Mouse (Mus musculus) MEL (cell line): ENCODE measurements around the gene Lrrc73. TPM values are rescaled to one million over a fixed set of nuclear protein-coding genes. Genes with fewer than 3 reads are reported as not detected.

ENCODE experiments used
- DNase-seq: peaks from one replicate; pipeline ENCODE4 v3.0.0; 2011; ENCODE audit warnings: low read depth, low spot score
- H3K27ac ChIP-seq: 2 replicates; pipeline ENCODE4 v1.5.1; 2012; ENCODE audit warnings: low read depth, mild to moderate bottlenecking, control low read depth, low read length, moderate library complexity; ENCODE audit not compliant: control insufficient read depth
- H3K27me3 ChIP-seq, 2 experiments: fragments of 150-350 bp in 1 of 2; sonication (generic) in 1 of 2; 2 replicates each; pipeline ENCODE4 v1.6.1; 2012; ENCODE audit warnings: low read length in 2 of 2, mild to moderate bottlenecking in 2 of 2, improper control_type of control experiment in 1 of 2, moderate library complexity in 1 of 2; ENCODE audit not compliant: insufficient read depth in 2 of 2, control insufficient read depth in 1 of 2
- H3K36me3 ChIP-seq, 2 experiments: 2 replicates each; pipeline ENCODE4 v1.6.1; 2012 to 2014; ENCODE audit warnings: low read length in 2 of 2, improper control_type of control experiment in 1 of 2, inconsistent platforms in 1 of 2, mild to moderate bottlenecking in 1 of 2; ENCODE audit not compliant: insufficient read depth in 2 of 2, control insufficient read depth in 1 of 2
- H3K4me1 ChIP-seq, 2 experiments: fragments of 150-350 bp in 1 of 2; sonication (generic) in 1 of 2; 2 replicates each; pipeline ENCODE4 v1.6.1; 2012; ENCODE audit warnings: low read length in 2 of 2, improper control_type of control experiment in 1 of 2, mild to moderate bottlenecking in 1 of 2; ENCODE audit not compliant: insufficient read depth in 2 of 2, control insufficient read depth in 1 of 2
- H3K4me3 ChIP-seq, 2 experiments: fragments of 150-350 bp in 1 of 2; sonication (generic) in 1 of 2; 2 replicates each; pipeline ENCODE4 v1.5.1; 2012; ENCODE audit warnings: low read depth in 2 of 2, low read length in 2 of 2, mild to moderate bottlenecking in 2 of 2, moderate library complexity in 2 of 2, control low read depth in 1 of 2, improper control_type of control experiment in 1 of 2; ENCODE audit not compliant: control insufficient read depth in 1 of 2, insufficient read depth in 1 of 2
- H3K79me2 ChIP-seq: 2 replicates; pipeline ENCODE4 v1.6.1; 2012; ENCODE audit warnings: mild to moderate bottlenecking, low read length, moderate library complexity; ENCODE audit not compliant: control insufficient read depth, poor library complexity, insufficient read depth
- H3K9ac ChIP-seq: 2 replicates; pipeline ENCODE4 v1.6.1; 2012; ENCODE audit warnings: low read depth, mild to moderate bottlenecking, control low read depth, low read length, moderate library complexity; ENCODE audit not compliant: control insufficient read depth, poor library complexity, severe bottlenecking
- H3K9me3 ChIP-seq: fragments of 150-350 bp; sonication (generic); replicated peaks from 2 replicates; pipeline ENCODE4 v1.6.1; 2012; ENCODE audit warnings: mild to moderate bottlenecking, low read length, improper control_type of control experiment, moderate library complexity; ENCODE audit not compliant: insufficient read depth
- CHD2 ChIP-seq: IDR thresholded peaks from 2 replicates; pipeline ENCODE4 v1.6.1; 2011; ENCODE audit warnings: low read length, improper control_type of control experiment
- EP300 ChIP-seq, 2 experiments: IDR thresholded peaks; 2 replicates each; pipeline ENCODE4 v1.6.1; 2011; ENCODE audit warnings: improper control_type of control experiment in 2 of 2, low read length in 2 of 2, low read depth in 1 of 2, mild to moderate bottlenecking in 1 of 2
- ETS1 ChIP-seq: IDR thresholded peaks from 2 replicates; pipeline ENCODE4 v1.6.1; 2012; ENCODE audit warnings: low read depth, mild to moderate bottlenecking, inconsistent platforms, low read length, improper control_type of control experiment, moderate library complexity
- GABPA ChIP-seq: IDR thresholded peaks from 2 replicates; pipeline ENCODE4 v1.6.1; 2012; ENCODE audit warnings: low read depth, mild to moderate bottlenecking, inconsistent platforms, low read length, improper control_type of control experiment, moderate library complexity
- GATA1 ChIP-seq: IDR thresholded peaks from 2 replicates; pipeline ENCODE4 v1.6.1; 2011; ENCODE audit warnings: low read depth, low read length, improper control_type of control experiment
- JUND ChIP-seq: IDR thresholded peaks from 2 replicates; pipeline ENCODE4 v1.6.1; 2011; ENCODE audit warnings: low read depth, mild to moderate bottlenecking, improper control_type of control experiment, low read length
- MEF2A ChIP-seq: IDR thresholded peaks from 2 replicates; pipeline ENCODE4 v1.6.1; 2014; ENCODE audit warnings: low read depth, mild to moderate bottlenecking, inconsistent platforms, low read length, improper control_type of control experiment; ENCODE audit not compliant: poor library complexity, insufficient replicate concordance, severe bottlenecking; ENCODE audit errors: extremely low read depth
- NRF1 ChIP-seq: IDR thresholded peaks from 2 replicates; pipeline ENCODE4 v1.6.1; 2014; ENCODE audit warnings: low read depth, mild to moderate bottlenecking, inconsistent platforms, low read length, improper control_type of control experiment, moderate library complexity; ENCODE audit not compliant: poor library complexity, insufficient read depth, severe bottlenecking
- POLR2A ChIP-seq, 2 experiments: IDR thresholded peaks; 2 replicates each; pipeline ENCODE4 v1.6.1; 2011 to 2012; ENCODE audit warnings: low read length in 2 of 2, mild to moderate bottlenecking in 2 of 2, control low read depth in 1 of 2, improper control_type of control experiment in 1 of 2, low read depth in 1 of 2, moderate library complexity in 1 of 2; ENCODE audit not compliant: control insufficient read depth in 1 of 2, insufficient read depth in 1 of 2, poor library complexity in 1 of 2
- RAD21 ChIP-seq: IDR thresholded peaks from 2 replicates; pipeline ENCODE4 v1.6.1; 2011; ENCODE audit warnings: mild to moderate bottlenecking, low read depth, low read length, improper control_type of control experiment
- RCOR1 ChIP-seq: IDR thresholded peaks from 2 replicates; pipeline ENCODE4 v1.6.1; 2012; ENCODE audit warnings: low read depth, mild to moderate bottlenecking, inconsistent platforms, low read length, improper control_type of control experiment
- TAL1 ChIP-seq: IDR thresholded peaks from 2 replicates; pipeline ENCODE4 v1.6.1; 2012; ENCODE audit warnings: mild to moderate bottlenecking, inconsistent platforms, low read length, moderate library complexity, mixed read lengths
- TCF12 ChIP-seq: IDR thresholded peaks from 2 replicates; pipeline ENCODE4 v1.6.1; 2014; ENCODE audit warnings: low read depth, mild to moderate bottlenecking, inconsistent platforms, low read length, improper control_type of control experiment, moderate library complexity
- ZC3H11A ChIP-seq: IDR thresholded peaks from 2 replicates; pipeline ENCODE4 v1.6.1; 2012; ENCODE audit warnings: low read depth, mild to moderate bottlenecking, inconsistent platforms, low read length, improper control_type of control experiment
- ZMIZ1 ChIP-seq: IDR thresholded peaks from 2 replicates; pipeline ENCODE4 v1.6.1; 2012; ENCODE audit warnings: low read depth, mild to moderate bottlenecking, inconsistent platforms, low read length, improper control_type of control experiment, moderate library complexity
- polyA plus RNA-seq, 2 experiments: library from polyadenylated mRNA; stranded (reverse) in 1 of 2; unstranded in 1 of 2; fragments of >175 nt in 1 of 2; fragments of >200 nt in 1 of 2; gene quantifications; 2 replicates each; pipeline versions ENCODE4 v1.2.1 to v1.2.4; 2012; ENCODE audit warnings: low replicate concordance in 2 of 2, low read depth in 1 of 2; ENCODE audit not compliant: insufficient read length in 2 of 2, insufficient read depth in 1 of 2, missing spikeins in 1 of 2
- total RNA-seq: library from RNA; depleted of rRNA; stranded (reverse); fragments of 300-350 nt; gene quantifications from 2 replicates; pipeline ENCODE4 v1.2.3, GENCODE M21; 2012

Lrrc73 gene
- total and polyA plus RNA-seq, 3 experiments: 1.2 to 3.5 TPM; not detected in 1

GRCm38 (mm10) chr17:46239516-46240114, 13.7 kb upstream of the Lrrc73 start:
- Histone ChIP-seq H3K4me3 (no peak overlapping the region), H3K27ac (no peak overlapping the region), H3K4me1 (peaks cover 16 to 18% of the 10 kb centered on the region in 2 experiments), H3K9ac (no peak overlapping the region), H3K36me3 (peaks cover 19 to 22% of the 10 kb centered on the region in 2 experiments), H3K27me3 (no peaks in the 10 kb centered on the region), H3K9me3 (no peaks in the 10 kb centered on the region), H3K79me2 (no peaks in the 10 kb centered on the region)
- DNase-seq: no peak
- no peak for TF ChIP-seq ZMIZ1
- no peak for TF ChIP-seq RCOR1
- no peak for TF ChIP-seq CHD2
- TF ChIP-seq TCF12: no peak
- no peak for TF ChIP-seq POLR2A (IDR thresholded peaks at IDR 0.05; ENCODE audit: control insufficient read depth in 1 of 2, insufficient read depth in 1 of 2, low read depth in 1 of 2, low read length in 2 of 2, poor library complexity in 1 of 2)
- no peak for TF ChIP-seq TAL1
- no peak for TF ChIP-seq GABPA
- TF ChIP-seq EP300 (IDR thresholded peaks at IDR 0.05; ENCODE audit: low read depth in 1 of 2, low read length in 2 of 2): no peak
- no peak for TF ChIP-seq NRF1
- no peak for TF ChIP-seq MEF2A
- no peak for TF ChIP-seq GATA1
- TF ChIP-seq ETS1: no peak
- no peak for TF ChIP-seq ZC3H11A
- no peak for TF ChIP-seq RAD21
- no peak for TF ChIP-seq JUND

- TF ChIP-seq CHD2 (no peak), ZMIZ1 (peak; percentile 2; the same call in 1 of the 2 replicates)
- no peak overlapping the region for H3K27ac ChIP-seq
Measured at GRCm38 (mm10) chr17:46241471-46241870, 11.9 kb upstream of the Lrrc73 start.

More at GRCm38 (mm10) chr17:46241471-46241870, 11.9 kb upstream of the Lrrc73 start:
- Histone ChIP-seq H3K4me1 (peaks cover 10% of the 10 kb centered on the region in 2 experiments), H3K36me3 (peaks cover 14 to 23% of the 10 kb centered on the region in 2 experiments), H3K27me3 (no peaks in the 10 kb centered on the region), H3K9me3 (no peaks in the 10 kb centered on the region), H3K9ac (no peak overlapping the region), H3K4me3 (no peak overlapping the region), H3K79me2 (peaks cover 3% of the 10 kb centered on the region)
- no peak for DNase-seq
